Mouse (Mus musculus): ENCODE measurements at regions not wholly inside any gene's neighbourhood (a gene's known extent, or its start where the extent isn't known, plus 50 kb on each side); places are given as distances from the start of the nearest gene placed in this dataset.

DNA sequence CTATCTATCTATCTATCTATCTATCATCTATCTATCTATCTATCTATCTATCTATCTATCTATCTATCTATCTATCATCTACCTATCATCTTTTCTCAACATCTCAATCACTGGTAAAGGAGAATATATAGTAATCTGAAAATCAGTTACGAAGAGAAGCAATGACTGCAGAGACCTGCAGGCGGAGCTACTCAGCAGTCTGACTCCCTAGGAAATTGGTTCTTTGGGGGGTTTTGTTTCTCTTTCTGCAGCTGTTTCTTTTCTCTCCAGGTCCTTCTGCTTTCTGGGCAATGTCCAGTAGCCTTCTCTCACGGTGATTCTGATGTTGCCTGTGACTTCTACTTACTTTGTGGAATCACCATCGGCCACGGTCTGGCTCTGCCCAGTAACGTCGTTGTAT is 73.6 kb upstream of the Shisa3 start:
- no peak for ATAC-seq (ENCODE audit: low FRiP score, low TSS enrichment)
- Histone ChIP-seq H3K9me3 (ENCODE audit: low read length) (no peaks in the 10 kb centered on the region), H3K4me3 (ENCODE audit: low read length) (no peak overlapping the region), H3K36me3 (ENCODE audit: insufficient read depth, low read length) (no peaks in the 10 kb centered on the region), H3K4me2 (replicated peaks; ENCODE audit: low read depth, low read length) (peak overlapping the region; percentile 19; the same call in 1 of the 2 replicates), H3K27ac (ENCODE audit: low read length) (peak overlapping the region; percentile 57), H3K4me1 (ENCODE audit: insufficient read depth, low read length) (peaks cover 16% of the 10 kb centered on the region), H3K27me3 (ENCODE audit: insufficient read depth, low read length) (no peaks in the 10 kb centered on the region), H3K9ac (replicated peaks; ENCODE audit: low read length) (no peak overlapping the region)
- WGBS, result 36% methylated on average over 7 of the region's 7 CpGs

GRCm38 (mm10) chr5:67537990-67538389 is 69.7 kb upstream of the Shisa3 start:
- Histone ChIP-seq H3K36me3 (ENCODE audit: insufficient read depth, low read length) (no peaks in the 10 kb centered on the region), H3K27ac (ENCODE audit: low read length) (no peak overlapping the region), H3K27me3 (ENCODE audit: insufficient read depth, low read length) (no peaks in the 10 kb centered on the region), H3K4me2 (replicated peaks; ENCODE audit: low read depth, low read length) (no peak overlapping the region), H3K9ac (replicated peaks; ENCODE audit: low read length) (no peak overlapping the region), H3K4me1 (ENCODE audit: insufficient read depth, low read length) (peaks cover 10% of the 10 kb centered on the region), H3K4me3 (ENCODE audit: low read length) (no peak overlapping the region), H3K9me3 (ENCODE audit: low read length) (no peaks in the 10 kb centered on the region)
- 61% methylated on average over 5 of the region's 5 CpGs for WGBS
- no peak for ATAC-seq (ENCODE audit: low FRiP score, low TSS enrichment)

GRCm38 (mm10) chr5:67539591-67540238 is 68.0 kb upstream of the Shisa3 start:
- WGBS, result 29% methylated on average over 8 of the region's 8 CpGs
- peak overlapping the region; percentile 67 for H3K27ac ChIP-seq (ENCODE audit: low read length)
- H3K9me3 ChIP-seq (ENCODE audit: low read length), result no peaks in the 10 kb centered on the region
- H3K9ac ChIP-seq (replicated peaks; ENCODE audit: low read length), result no peak overlapping the region
- no peaks in the 10 kb centered on the region for H3K36me3 ChIP-seq (ENCODE audit: insufficient read depth, low read length)
- H3K27me3 ChIP-seq (ENCODE audit: insufficient read depth, low read length), result no peaks in the 10 kb centered on the region
- no peak overlapping the region for H3K4me2 ChIP-seq (replicated peaks; ENCODE audit: low read depth, low read length)
- H3K4me3 ChIP-seq (ENCODE audit: low read length), result no peak overlapping the region
- peak; percentile 40; the same call in 1 of the 2 replicates for ATAC-seq (ENCODE audit: low FRiP score, low TSS enrichment)
- peaks cover 11% of the 10 kb centered on the region; the same call in 1 of the 2 replicates for H3K4me1 ChIP-seq (ENCODE audit: insufficient read depth, low read length)

DNA sequence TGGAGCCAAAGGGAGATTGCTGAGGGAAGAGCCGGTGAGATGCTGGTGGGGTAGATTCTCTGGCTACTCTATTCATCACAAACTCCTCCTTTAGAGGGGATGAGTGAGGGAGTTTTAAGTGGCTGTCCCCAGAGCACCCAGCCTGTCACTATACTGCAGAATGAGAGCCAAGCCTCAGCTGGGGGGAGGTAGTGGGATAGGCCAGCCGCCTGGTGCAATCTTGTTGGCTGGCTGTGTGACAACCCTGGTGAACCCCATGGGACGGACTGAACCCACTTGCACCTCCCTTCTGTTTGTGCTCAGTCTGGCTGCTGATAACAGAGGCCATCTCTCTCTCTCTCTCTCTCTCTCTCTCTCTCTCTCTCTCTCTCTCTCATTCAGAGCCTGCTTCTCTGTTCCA is 65.8 kb upstream of the Shisa3 start:
- H3K27me3 ChIP-seq (ENCODE audit: insufficient read depth, low read length), result no peaks in the 10 kb centered on the region
- H3K4me2 ChIP-seq (replicated peaks; ENCODE audit: low read depth, low read length), result no peak overlapping the region
- no peak overlapping the region for H3K4me3 ChIP-seq (ENCODE audit: low read length)
- H3K27ac ChIP-seq (ENCODE audit: low read length), result no peak overlapping the region
- no peak overlapping the region for H3K9ac ChIP-seq (replicated peaks; ENCODE audit: low read length)
- 0 out of 2 replicates have a peak, but pooled peaks cover 5% of the 10 kb centered on the region for H3K9me3 ChIP-seq (ENCODE audit: low read length)
- no peaks in the 10 kb centered on the region for H3K36me3 ChIP-seq (ENCODE audit: insufficient read depth, low read length)
- peaks cover 11% of the 10 kb centered on the region; the same call in 1 of the 2 replicates for H3K4me1 ChIP-seq (ENCODE audit: insufficient read depth, low read length)
- peak; percentile 60 for ATAC-seq (ENCODE audit: low FRiP score, low TSS enrichment)
- 45% methylated on average over 3 of the region's 3 CpGs for WGBS

- no peak for ATAC-seq (ENCODE audit: low FRiP score, low TSS enrichment)
- 0 out of 2 replicates have a peak overlapping the region, but pooled peaks have one; percentile 35 for H3K27ac ChIP-seq (ENCODE audit: low read length)
These were observed 63.6 kb upstream of the Shisa3 start for GRCm38 (mm10) chr5:67544028-67544589.

GRCm38 (mm10) chr5:67550257-67550656 is 57.4 kb upstream of the Shisa3 start:
- Histone ChIP-seq H3K36me3 (ENCODE audit: insufficient read depth, low read length) (no peaks in the 10 kb centered on the region), H3K4me2 (replicated peaks; ENCODE audit: low read depth, low read length) (no peak overlapping the region), H3K9ac (replicated peaks; ENCODE audit: low read length) (no peak overlapping the region), H3K4me3 (ENCODE audit: low read length) (no peak overlapping the region), H3K9me3 (ENCODE audit: low read length) (0 out of 2 replicates have a peak, but pooled peaks cover 5% of the 10 kb centered on the region), H3K27ac (ENCODE audit: low read length) (no peak overlapping the region), H3K27me3 (ENCODE audit: insufficient read depth, low read length) (no peaks in the 10 kb centered on the region), H3K4me1 (ENCODE audit: insufficient read depth, low read length) (no peaks in the 10 kb centered on the region)
- 92% methylated on average over 6 of the region's 6 CpGs for WGBS
- ATAC-seq (ENCODE audit: low FRiP score, low TSS enrichment), result no peak

More at GRCm38 (mm10) chr5:67544028-67544589, 63.6 kb upstream of the Shisa3 start:
- WGBS, result 21% methylated on average over 9 of the region's 9 CpGs
- H3K9me3 ChIP-seq (ENCODE audit: low read length), result 0 out of 2 replicates have a peak, but pooled peaks cover 5% of the 10 kb centered on the region
- peaks cover 11% of the 10 kb centered on the region; the same call in 1 of the 2 replicates for H3K4me1 ChIP-seq (ENCODE audit: insufficient read depth, low read length)
- no peak overlapping the region for H3K4me2 ChIP-seq (replicated peaks; ENCODE audit: low read depth, low read length)
- no peaks in the 10 kb centered on the region for H3K36me3 ChIP-seq (ENCODE audit: insufficient read depth, low read length)
- no peak overlapping the region for H3K9ac ChIP-seq (replicated peaks; ENCODE audit: low read length)
- no peak overlapping the region for H3K4me3 ChIP-seq (ENCODE audit: low read length)
- no peaks in the 10 kb centered on the region for H3K27me3 ChIP-seq (ENCODE audit: insufficient read depth, low read length)

GRCm38 (mm10) chr5:67551668-67552390 is 55.9 kb upstream of the Shisa3 start:
- H3K4me3 ChIP-seq (ENCODE audit: low read length), result no peak overlapping the region
- no peak overlapping the region for H3K9ac ChIP-seq (replicated peaks; ENCODE audit: low read length)

DNA sequence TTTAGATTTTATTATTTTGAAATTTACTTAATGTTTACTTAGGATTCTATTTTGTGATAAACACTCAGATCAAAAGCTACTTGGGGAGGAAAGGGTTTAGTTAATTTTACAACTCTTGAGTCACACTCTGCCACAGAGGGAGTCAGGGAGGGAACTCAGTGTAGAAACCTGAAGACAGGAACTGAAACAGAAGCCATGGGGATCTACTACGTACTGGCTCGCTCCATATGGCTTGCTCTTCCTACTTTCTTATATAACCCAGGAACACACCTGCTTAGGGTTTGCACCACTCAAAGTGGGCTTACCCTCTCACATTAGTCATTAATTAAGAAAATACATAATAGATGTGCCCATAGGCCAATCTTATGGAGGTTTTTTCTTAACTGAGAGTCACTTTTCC is 54.8 kb upstream of the Shisa3 start:
- H3K9me3 ChIP-seq (ENCODE audit: low read length), result no peaks in the 10 kb centered on the region
- H3K36me3 ChIP-seq (ENCODE audit: insufficient read depth, low read length), result no peaks in the 10 kb centered on the region
- no peaks in the 10 kb centered on the region for H3K4me1 ChIP-seq (ENCODE audit: insufficient read depth, low read length)
- H3K4me3 ChIP-seq (ENCODE audit: low read length), result no peak overlapping the region
- ATAC-seq (ENCODE audit: low FRiP score, low TSS enrichment), result no peak
- 63% methylated on average over 2 of the region's 2 CpGs for WGBS
- H3K4me2 ChIP-seq (replicated peaks; ENCODE audit: low read depth, low read length), result no peak overlapping the region
- no peaks in the 10 kb centered on the region for H3K27me3 ChIP-seq (ENCODE audit: insufficient read depth, low read length)
- H3K27ac ChIP-seq (ENCODE audit: low read length), result no peak overlapping the region
- no peak overlapping the region for H3K9ac ChIP-seq (replicated peaks; ENCODE audit: low read length)

More at GRCm38 (mm10) chr5:67551668-67552390, 55.9 kb upstream of the Shisa3 start:
- Histone ChIP-seq H3K36me3 (ENCODE audit: insufficient read depth, low read length) (no peaks in the 10 kb centered on the region), H3K4me1 (ENCODE audit: insufficient read depth, low read length) (no peaks in the 10 kb centered on the region), H3K27ac (ENCODE audit: low read length) (no peak overlapping the region), H3K4me2 (replicated peaks; ENCODE audit: low read depth, low read length) (no peak overlapping the region), H3K27me3 (ENCODE audit: insufficient read depth, low read length) (no peaks in the 10 kb centered on the region), H3K9me3 (ENCODE audit: low read length) (no peaks in the 10 kb centered on the region)
- no peak for ATAC-seq (ENCODE audit: low FRiP score, low TSS enrichment)
- 54% methylated on average over 6 of the region's 6 CpGs for WGBS
